Mouse (Mus musculus) kidney, embryonic 15.5 days (tissue): ENCODE results near the gene Zic2. TPM values are rescaled to one million over a fixed set of nuclear protein-coding genes. Genes with fewer than 3 reads are reported as not detected.
A peak's percentile ranks its signal among the peaks of the same experiment; 100 is the strongest.

Source experiments
- ATAC-seq: fragments of 200-750 bp; cut with Nextera tagmentation; replicated peaks from 2 replicates; pipeline ENCODE4 v1.8.0; 2017; ENCODE audit warnings: moderate TSS enrichment; ENCODE audit not compliant: low FRiP score
- H3K27ac ChIP-seq: fragments of 300-500 bp; sonication (generic); 2 replicates; pipeline ENCODE4 v1.5.1; 2015; ENCODE audit warnings: mild to moderate bottlenecking, inconsistent platforms
- H3K27me3 ChIP-seq: fragments of 300-500 bp; sonication (generic); 2 replicates; pipeline ENCODE4 v1.6.1; 2015; ENCODE audit warnings: inconsistent platforms
- H3K36me3 ChIP-seq: fragments of 300-500 bp; sonication (generic); 2 replicates; pipeline ENCODE4 v1.6.1; 2015; ENCODE audit warnings: inconsistent platforms
- H3K4me1 ChIP-seq: fragments of 300-500 bp; sonication (generic); 2 replicates; pipeline ENCODE4 v1.6.1; 2015; ENCODE audit warnings: inconsistent platforms
- H3K4me2 ChIP-seq: fragments of 300-500 bp; sonication (generic); 2 replicates; pipeline ENCODE4 v1.6.1; 2015; ENCODE audit warnings: moderate library complexity, mild to moderate bottlenecking, inconsistent platforms
- H3K4me3 ChIP-seq: fragments of 300-500 bp; sonication (generic); replicated peaks from 2 replicates; pipeline ENCODE4 v1.5.1; 2015; ENCODE audit warnings: mild to moderate bottlenecking, inconsistent platforms
- H3K9ac ChIP-seq: fragments of 300-500 bp; sonication (generic); 2 replicates; pipeline ENCODE4 v1.6.1; 2015; ENCODE audit warnings: mild to moderate bottlenecking, inconsistent platforms
- H3K9me3 ChIP-seq: fragments of 300-500 bp; sonication (generic); replicated peaks from 2 replicates; pipeline ENCODE4 v1.6.1; 2016; ENCODE audit warnings: inconsistent platforms
- WGBS: fragments of 180-500 bp; shearing (Covaris S2); methylation state at CpG from one replicate; pipeline ENCODE4 v1.1.7; 2015; ENCODE audit warnings: mixed read lengths; 5-methylcytosine and 5-hydroxymethylcytosine counted together
- polyA plus RNA-seq: library from polyadenylated mRNA; unstranded; fragments of >200 nt; fragmentation: Nextera tagmentation; extraction: Ambion mirVana; gene quantifications from 2 replicates; pipeline ENCODE4 v1.2.1, GENCODE M21; 2015

Gene Zic2
- polyA plus RNA-seq, 1 experiment from 2014 or later, result not detected

DNA sequence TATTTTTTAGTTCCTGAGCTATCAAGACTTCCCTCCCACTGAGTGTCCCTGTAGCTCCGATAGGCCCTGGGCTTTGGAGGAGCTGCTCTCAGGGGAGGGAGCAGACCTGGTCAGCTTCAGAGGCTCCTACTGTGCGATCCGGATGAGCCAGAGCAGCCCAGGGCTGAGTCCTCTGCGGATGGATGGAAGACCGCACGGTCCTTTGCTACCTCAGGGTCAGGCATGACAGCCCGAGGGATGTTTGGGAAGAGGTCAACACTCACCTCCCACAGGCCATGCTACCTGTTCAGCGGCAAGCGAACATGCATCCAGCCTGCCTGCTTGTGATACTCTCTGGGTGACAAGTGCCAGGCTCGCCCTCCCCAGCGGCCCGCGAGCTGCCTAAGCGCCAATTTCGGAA is 5.9 kb downstream of the Zic2 start:
- Histone ChIP-seq H3K9me3 (no peaks in the 10 kb centered on the region), H3K9ac (no peak overlapping the region), H3K27ac (no peak overlapping the region), H3K4me1 (peaks cover 8% of the 10 kb centered on the region), H3K27me3 (peaks cover 98% of the 10 kb centered on the region), H3K4me3 (no peak overlapping the region), H3K36me3 (no peaks in the 10 kb centered on the region), H3K4me2 (no peak overlapping the region)
- WGBS, result 3% methylated on average over 15 of the region's 15 CpGs
- no peak for ATAC-seq

GRCm38 (mm10) chr14:122482081-122483023 is 7.1 kb downstream of the Zic2 start:
- Histone ChIP-seq H3K4me2 (no peak overlapping the region), H3K4me1 (0 out of 2 replicates have a peak, but pooled peaks cover 3% of the 10 kb centered on the region), H3K27ac (no peak overlapping the region), H3K9ac (no peak overlapping the region), H3K36me3 (no peaks in the 10 kb centered on the region), H3K4me3 (no peak overlapping the region), H3K27me3 (peaks cover 97% of the 10 kb centered on the region), H3K9me3 (no peaks in the 10 kb centered on the region)
- ATAC-seq, result no peak
- WGBS, result 2% methylated on average over 38 of the region's 38 CpGs

GRCm38 (mm10) chr14:122483024-122483385 is 7.8 kb downstream of the Zic2 start:
- Histone ChIP-seq H3K9me3 (no peaks in the 10 kb centered on the region), H3K9ac (no peak overlapping the region), H3K4me3 (no peak overlapping the region), H3K36me3 (no peaks in the 10 kb centered on the region), H3K4me1 (0 out of 2 replicates have a peak, but pooled peaks cover 3% of the 10 kb centered on the region), H3K27me3 (peaks cover 94% of the 10 kb centered on the region), H3K27ac (no peak overlapping the region), H3K4me2 (no peak overlapping the region)
- ATAC-seq, result no peak
- 3% methylated on average over 5 of the region's 5 CpGs for WGBS

- H3K9ac ChIP-seq, result no peak overlapping the region
- no peaks in the 10 kb centered on the region for H3K9me3 ChIP-seq
- no peak overlapping the region for H3K27ac ChIP-seq
- H3K4me1 ChIP-seq, result 0 out of 2 replicates have a peak, but pooled peaks cover 3% of the 10 kb centered on the region
- H3K36me3 ChIP-seq, result no peaks in the 10 kb centered on the region
- WGBS, result 1% methylated on average over 18 of the region's 18 CpGs
- ATAC-seq, result no peak
- peaks cover 92% of the 10 kb centered on the region for H3K27me3 ChIP-seq
- no peak overlapping the region for H3K4me3 ChIP-seq
- no peak overlapping the region for H3K4me2 ChIP-seq
Observed at GRCm38 (mm10) chr14:122483556-122484421, 8.6 kb downstream of the Zic2 start.

GRCm38 (mm10) chr14:122484458-122484843 is 9.2 kb downstream of the Zic2 start:
- H3K9ac ChIP-seq, result no peak overlapping the region
- ATAC-seq, result no peak
- H3K4me3 ChIP-seq, result no peak overlapping the region
- no peak overlapping the region for H3K27ac ChIP-seq
- no peak overlapping the region for H3K4me2 ChIP-seq
- no peaks in the 10 kb centered on the region for H3K36me3 ChIP-seq
- H3K9me3 ChIP-seq, result no peaks in the 10 kb centered on the region
- H3K4me1 ChIP-seq, result no peaks in the 10 kb centered on the region
- WGBS, result 5% methylated on average over 4 of the region's 4 CpGs
- H3K27me3 ChIP-seq, result peaks cover 93% of the 10 kb centered on the region

DNA sequence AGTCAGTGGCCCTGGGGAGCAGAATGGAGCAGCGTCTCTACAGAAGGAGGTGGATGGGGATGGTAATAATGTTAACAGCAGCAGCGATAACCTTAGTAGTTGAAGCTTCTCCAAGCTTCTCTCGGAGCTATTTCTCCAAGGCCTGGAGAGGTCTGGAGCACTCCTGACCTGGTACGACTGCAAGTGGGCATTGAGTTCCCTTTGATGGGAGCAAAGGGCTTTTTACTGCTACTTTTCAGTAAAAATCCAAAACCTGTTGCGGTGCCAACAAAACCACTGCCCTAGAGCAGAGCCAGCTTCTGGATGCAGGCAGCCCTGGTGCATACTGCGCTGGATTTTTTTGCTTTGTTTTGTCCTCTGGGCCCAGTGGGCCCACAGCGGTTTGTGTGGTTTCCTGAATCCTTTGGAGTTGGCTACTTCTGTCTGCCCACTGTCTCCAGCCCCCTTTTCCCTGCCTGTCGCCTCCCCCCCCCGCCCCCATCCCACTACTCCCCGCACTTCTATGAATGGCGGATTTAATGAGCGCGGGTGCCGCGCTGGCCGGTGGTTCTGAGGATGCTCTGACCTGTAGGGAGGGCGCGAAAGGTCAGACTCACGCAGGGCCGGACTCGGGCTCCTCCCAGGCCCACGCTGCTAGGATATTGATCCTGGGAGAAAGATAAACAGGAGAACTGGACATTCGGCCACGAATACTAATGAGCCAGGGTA is 9.8 kb downstream of the Zic2 start:
- ATAC-seq, result no peak
- no peak overlapping the region for H3K9ac ChIP-seq
- WGBS, result under 1% methylated on average over 24 of the region's 24 CpGs

DNA sequence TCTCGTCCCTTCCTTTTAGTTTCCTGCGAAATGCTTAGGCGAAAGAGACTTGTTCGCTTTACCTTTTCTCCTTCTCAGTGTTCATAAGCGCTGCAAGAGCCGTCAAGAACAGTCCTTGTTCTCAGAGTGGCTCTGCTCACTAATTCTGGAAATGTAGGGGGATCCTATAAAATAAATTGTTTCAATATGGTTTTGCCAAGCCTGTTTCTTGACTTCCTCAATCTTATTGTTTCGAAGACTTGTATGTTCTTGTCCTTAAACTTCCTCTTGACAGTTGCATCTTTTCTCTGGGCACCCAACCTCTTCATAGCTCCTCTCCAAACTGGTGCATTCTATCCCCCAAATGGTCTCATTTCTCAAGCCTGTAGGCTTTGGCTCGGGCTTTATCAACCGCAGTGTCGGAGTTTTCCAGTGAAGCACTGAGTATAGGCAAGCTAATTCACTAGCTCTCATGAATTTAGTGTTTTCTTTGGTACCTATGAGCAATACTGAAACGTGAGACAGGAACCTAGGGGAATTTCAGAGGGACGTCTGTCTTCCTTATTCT is 10.5 kb downstream of the Zic2 start:
- Histone ChIP-seq H3K4me1 (peaks cover 4% of the 10 kb centered on the region), H3K9me3 (no peaks in the 10 kb centered on the region), H3K27me3 (peaks cover 94% of the 10 kb centered on the region), H3K4me3 (no peak overlapping the region), H3K27ac (no peak overlapping the region), H3K9ac (no peak overlapping the region), H3K4me2 (no peak overlapping the region), H3K36me3 (no peaks in the 10 kb centered on the region)
- WGBS, result 2% methylated on average over 12 of the region's 12 CpGs
- ATAC-seq, result no peak

More for the DNA sequence above, 9.8 kb downstream of the Zic2 start:
- no peak overlapping the region for H3K27ac ChIP-seq
- H3K36me3 ChIP-seq, result no peaks in the 10 kb centered on the region
- H3K9me3 ChIP-seq, result no peaks in the 10 kb centered on the region
- no peak overlapping the region for H3K4me3 ChIP-seq
- H3K4me1 ChIP-seq, result no peaks in the 10 kb centered on the region
- H3K27me3 ChIP-seq, result peaks cover 94% of the 10 kb centered on the region
- no peak overlapping the region for H3K4me2 ChIP-seq

DNA sequence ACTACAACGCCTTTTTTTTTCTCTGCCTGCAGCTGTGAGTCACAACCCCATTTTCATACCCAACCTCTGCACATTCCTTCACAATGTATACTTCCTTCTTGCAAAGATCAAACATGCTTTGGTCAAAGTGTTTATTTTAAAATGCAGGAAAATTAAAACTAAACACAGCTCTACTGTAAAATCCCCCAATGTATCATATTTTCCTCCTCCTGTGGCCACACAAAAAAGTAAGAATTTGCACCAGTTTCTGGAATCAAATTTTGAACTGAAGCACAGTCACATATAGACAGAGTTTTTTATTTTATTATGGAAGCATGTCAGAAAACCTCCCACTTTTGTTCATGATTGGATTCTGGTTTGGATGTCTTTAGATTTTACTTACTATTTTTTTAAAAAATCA is 11.4 kb downstream of the Zic2 start:
- no peak for ATAC-seq
- Histone ChIP-seq H3K9ac (no peak overlapping the region), H3K4me1 (peaks cover 7% of the 10 kb centered on the region), H3K27me3 (peaks cover 94% of the 10 kb centered on the region), H3K27ac (no peak overlapping the region), H3K36me3 (no peaks in the 10 kb centered on the region), H3K4me3 (no peak overlapping the region), H3K9me3 (no peaks in the 10 kb centered on the region), H3K4me2 (no peak overlapping the region)
- WGBS, result 0% methylated on average over 1 of the region's 1 CpGs

GRCm38 (mm10) chr14:122487366-122487765 is 12.1 kb downstream of the Zic2 start:
- Histone ChIP-seq H3K36me3 (no peaks in the 10 kb centered on the region), H3K27me3 (peaks cover 89% of the 10 kb centered on the region), H3K27ac (no peak overlapping the region), H3K9ac (no peak overlapping the region), H3K4me2 (no peak overlapping the region), H3K9me3 (no peaks in the 10 kb centered on the region), H3K4me1 (peaks cover 7% of the 10 kb centered on the region), H3K4me3 (no peak overlapping the region)
- no peak for ATAC-seq
- 2% methylated on average over 5 of the region's 5 CpGs for WGBS

DNA sequence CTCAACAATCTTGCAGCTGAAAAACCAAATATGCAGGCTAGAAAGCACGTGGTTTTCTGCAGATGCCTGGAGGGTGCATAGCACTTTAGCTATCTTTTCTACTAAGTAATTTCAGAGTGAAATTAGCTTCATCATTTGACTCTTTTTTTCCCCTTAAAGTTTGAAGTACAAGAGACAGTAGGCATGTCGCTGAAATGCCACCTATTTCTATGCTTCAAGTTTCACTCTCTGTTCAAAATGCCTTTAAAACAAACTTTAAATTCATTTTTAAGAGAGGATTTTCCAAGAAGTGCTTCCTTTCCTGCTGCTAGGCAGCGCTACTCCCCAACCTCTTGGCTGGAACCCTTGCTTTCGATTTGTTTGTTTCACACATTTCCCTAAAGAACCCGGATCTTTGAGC is 13.8 kb downstream of the Zic2 start:
- no peak overlapping the region for H3K27ac ChIP-seq
- ATAC-seq, result no peak
- peaks cover 7% of the 10 kb centered on the region for H3K4me1 ChIP-seq
- H3K27me3 ChIP-seq, result peaks cover 89% of the 10 kb centered on the region
- H3K9ac ChIP-seq, result no peak overlapping the region
- no peaks in the 10 kb centered on the region for H3K9me3 ChIP-seq
- under 1% methylated on average over 5 of the region's 5 CpGs for WGBS
- H3K36me3 ChIP-seq, result no peaks in the 10 kb centered on the region
- no peak overlapping the region for H3K4me3 ChIP-seq
- H3K4me2 ChIP-seq, result no peak overlapping the region

DNA sequence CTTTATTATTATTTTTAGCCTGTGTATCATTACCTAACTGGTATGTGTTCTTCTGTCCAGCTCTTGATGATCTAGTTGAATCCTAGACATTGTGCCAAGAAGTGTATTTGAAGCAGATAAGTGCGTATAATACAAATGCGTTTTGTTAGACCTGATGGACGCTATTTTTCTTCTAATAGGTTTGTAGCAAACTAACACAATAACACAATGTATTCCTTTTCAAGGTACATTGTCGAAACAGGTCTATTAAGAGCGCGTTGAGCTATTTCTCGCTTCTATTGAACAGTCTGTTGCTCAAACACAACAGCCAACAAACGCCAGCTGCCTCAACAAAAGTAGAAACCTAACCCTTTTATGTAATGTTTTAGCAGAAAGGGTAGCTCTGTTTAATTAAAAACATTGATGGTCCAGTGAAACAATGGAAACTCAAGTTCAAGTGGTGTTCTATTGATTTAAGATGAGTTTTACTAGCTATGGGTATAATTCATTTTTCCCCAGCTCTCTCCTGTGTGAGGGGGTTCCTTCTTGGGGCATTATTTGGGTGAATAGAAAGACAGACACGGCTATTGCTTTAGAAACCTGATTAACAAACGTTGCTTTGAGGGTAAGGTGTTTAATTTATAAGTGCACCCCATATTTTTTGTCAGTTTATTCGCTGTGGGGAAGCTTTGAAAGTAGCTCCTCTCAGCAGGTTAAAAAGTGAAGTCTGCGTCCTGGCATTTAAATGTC is 14.6 kb downstream of the Zic2 start:
- WGBS, result 4% methylated on average over 12 of the region's 12 CpGs

More for the DNA sequence above, 14.6 kb downstream of the Zic2 start:
- Histone ChIP-seq H3K27me3 (peaks cover 88% of the 10 kb centered on the region), H3K4me2 (0 out of 2 replicates have a peak overlapping the region, but pooled peaks have one; percentile 51), H3K4me1 (peaks cover 7% of the 10 kb centered on the region), H3K9me3 (no peaks in the 10 kb centered on the region), H3K36me3 (no peaks in the 10 kb centered on the region), H3K27ac (no peak overlapping the region), H3K9ac (no peak overlapping the region), H3K4me3 (no peak overlapping the region)
- ATAC-seq, result no peak
